Mouse (Mus musculus) cerebellum, adult 2 months (tissue): Measurements from ENCODE around the gene Snx21.

ENCODE experiments used
- CTCF ChIP-seq: fragments of 200-500 bp; IDR thresholded peaks from 2 replicates; pipeline ENCODE4 v1.5.1; 2011; ENCODE audit warnings: low read depth, mild to moderate bottlenecking, control low read depth, low read length, moderate library complexity, borderline replicate concordance; ENCODE audit not compliant: insufficient read depth
- POLR2A ChIP-seq: fragments of 200-500 bp; IDR thresholded peaks from 2 replicates; pipeline ENCODE4 v1.6.1; 2011; ENCODE audit warnings: low read length, control low read depth, borderline replicate concordance; ENCODE audit not compliant: insufficient read depth

GRCm38 (mm10) chr2:164761502-164761901 lies 24.1 kb upstream of the Snx21 start:
- no peak for TF ChIP-seq POLR2A
- TF ChIP-seq CTCF, result no peak
